ENCODE assay signal across 8 mouse cellular contexts in the genomic region with DNA sequence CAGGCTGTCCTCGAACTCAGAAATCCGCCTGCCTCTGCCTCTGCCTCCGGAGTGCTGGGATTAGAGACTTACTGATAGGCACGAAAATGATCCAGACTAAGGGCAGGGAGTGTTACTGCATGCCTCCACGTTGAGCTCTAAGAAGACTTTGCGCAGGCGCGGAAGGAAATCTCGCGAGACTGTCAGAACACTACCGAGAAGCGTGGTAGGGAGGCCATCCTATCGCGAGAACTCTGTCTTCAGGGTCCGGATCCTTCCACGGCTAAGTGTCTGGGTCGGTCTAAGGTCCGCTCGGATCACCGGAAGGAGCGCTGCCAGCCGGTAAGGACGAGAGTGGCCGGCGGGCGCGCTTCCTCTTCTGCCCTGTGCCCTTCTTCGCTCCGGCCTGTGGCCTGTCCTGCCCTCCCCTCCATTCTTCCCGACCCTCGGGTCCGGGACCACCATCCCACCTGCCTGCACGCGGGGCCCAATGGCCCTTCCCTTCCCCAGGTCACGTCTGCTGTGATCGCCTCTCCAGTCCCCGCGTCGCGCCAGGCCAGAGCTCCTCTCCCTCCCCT. TPM values are rescaled to one million over a fixed set of nuclear protein-coding genes. Genes with fewer than 3 reads are reported as not detected.
DNase-seq lines count a peak whose midpoint lies in the region; ATAC-seq lines count a peak whose summit lies in the region.

Ncoa4 (plus strand) TSS at position 176 of the 557 bp plus-strand sequence.

- WGBS in hindbrain, embryonic 12.5 days = 0% methylated on average over 40 of the region's 40 CpGs

- DNase-seq in NIH3T3 (ENCODE audit: low read depth) = peak; percentile 98
- peak; percentile 99 for DNase-seq in cerebellum, postnatal 10 days
- peak; percentile 96 to 98 for DNase-seq in frontal cortex, postnatal 10 days (ENCODE audit: low spot score in 2 of 2)
- DNase-seq in layer of hippocampus, postnatal 14 days (ENCODE audit: low spot score in 2 of 2) = peak; percentile 97 to 99
- DNase-seq in lung, postnatal 14 days = peak; percentile 99
- peak; percentile 99 for DNase-seq in retina, adult 2 months (ENCODE audit: low read depth, low spot score)
- peak; percentile 96 to 98 for DNase-seq in thymus, postnatal 36 days

- no peaks in the 10 kb centered on the region for H3K36me3 ChIP-seq in hindbrain, embryonic 12.5 days

- H3K9ac ChIP-seq in hindbrain, embryonic 12.5 days = peak within 1 kb of the TSS; percentile 88

- H3K4me2 ChIP-seq in hindbrain, embryonic 12.5 days (replicated peaks) = peak within 1 kb of the TSS; percentile 88

- H3K9me3 ChIP-seq in hindbrain, embryonic 12.5 days (replicated peaks) = no peaks in the 10 kb centered on the region

- peak within 1 kb of the TSS; percentile 79 for H3K27ac ChIP-seq in hindbrain, embryonic 12.5 days

- peak; percentile 98 for ATAC-seq in hindbrain, embryonic 12.5 days (ENCODE audit: low FRiP score)

- H3K4me3 ChIP-seq in hindbrain, embryonic 12.5 days = peak within 1 kb of the TSS; percentile 76

- no peaks in the 10 kb centered on the region; the same call in 1 of the 2 replicates for H3K27me3 ChIP-seq in hindbrain, embryonic 12.5 days

- peaks cover 22% of the 10 kb centered on the region for H3K4me1 ChIP-seq in hindbrain, embryonic 12.5 days

RNA-seq across cellular contexts. Expression of gene Ncoa4, which starts in this region (rescaled TPM):
- 96.2 and 99.4 TPM in 2 replicates for polyA plus RNA-seq in hindbrain, embryonic 12.5 days (2016; fragmentation: Nextera tagmentation; extraction: Ambion mirVana)
- total RNA-seq in layer of hippocampus, postnatal 14 days (2021) = 100 to 1,000 TPM; 137 to 141 TPM

Comparison
In these comparisons a context has a peak if more than half of its experiments do, and no peak if none do; other contexts are left out.
1. Peak in every context shown above with its lines: DNase-seq, ATAC-seq, H3K4me3 ChIP-seq and H3K27ac ChIP-seq.